Mouse (Mus musculus): ENCODE results near the gene Ccl7.
A peak's percentile ranks its signal among the peaks of the same experiment; 100 is the strongest.

Gene Ccl7

GRCm38 (mm10) chr11:82035356-82035755 is 10.2 kb upstream of the Ccl7 start, which contains the start of gene Ccl2:
Gene Ccl2 (plus strand): TSS chr11:82035571.
- peak; percentile 51 for DNase-seq (ENCODE audit: low spot score)

DNA sequence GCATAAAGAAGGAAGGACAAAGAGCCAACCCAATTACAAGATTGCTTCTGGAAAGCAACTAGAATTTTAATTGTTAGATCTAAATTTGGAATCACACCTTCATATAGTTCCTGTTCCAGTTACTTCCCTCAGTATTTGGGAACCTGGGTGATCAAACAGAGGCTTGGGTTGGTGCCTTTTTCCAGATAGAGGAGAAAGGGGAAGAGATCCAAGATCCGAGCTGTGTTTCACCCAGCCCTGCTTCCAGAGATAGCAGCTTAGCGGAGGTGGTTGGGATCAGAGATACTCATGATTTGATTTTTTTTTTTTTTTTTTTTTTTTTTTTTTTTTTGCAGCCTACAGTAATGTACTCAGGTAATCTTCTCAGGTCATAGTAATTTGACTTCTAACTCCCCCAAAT is 9.7 kb upstream of the Ccl7 start:
- no peak for DNase-seq (ENCODE audit: low spot score)

GRCm38 (mm10) chr11:82038535-82038934 is 7.0 kb upstream of the Ccl7 start, which contains the start of gene Gm17268:
Gene Gm17268 (minus strand): TSS chr11:82038562.
- no peak for DNase-seq (ENCODE audit: low spot score)

DNA sequence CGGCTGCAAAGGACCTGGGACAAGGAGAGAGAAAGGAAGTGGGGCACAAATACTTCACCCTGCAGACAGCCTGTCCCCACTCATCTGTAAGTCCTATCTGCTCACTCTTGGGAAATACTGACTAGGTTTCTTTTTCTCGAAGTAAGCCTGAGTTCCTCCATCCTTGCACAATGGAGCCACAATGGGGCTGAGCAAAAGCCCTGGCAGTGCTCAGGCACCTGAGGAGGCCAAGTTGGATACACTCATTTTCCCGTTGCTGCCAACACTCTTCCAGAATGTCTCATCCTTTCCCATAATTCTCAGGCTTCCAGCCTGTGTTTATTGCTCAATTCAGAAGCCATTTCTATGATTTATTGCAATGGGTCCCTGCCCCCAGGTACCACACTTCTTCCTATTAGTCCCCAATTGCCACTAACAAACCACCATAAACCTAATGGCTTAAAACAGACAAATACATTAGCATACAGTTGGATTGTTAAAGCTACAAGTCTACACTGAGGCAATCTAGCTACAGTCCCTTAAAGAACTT is 6.3 kb upstream of the Ccl7 start:
- DNase-seq (ENCODE audit: low spot score): no peak

DNA sequence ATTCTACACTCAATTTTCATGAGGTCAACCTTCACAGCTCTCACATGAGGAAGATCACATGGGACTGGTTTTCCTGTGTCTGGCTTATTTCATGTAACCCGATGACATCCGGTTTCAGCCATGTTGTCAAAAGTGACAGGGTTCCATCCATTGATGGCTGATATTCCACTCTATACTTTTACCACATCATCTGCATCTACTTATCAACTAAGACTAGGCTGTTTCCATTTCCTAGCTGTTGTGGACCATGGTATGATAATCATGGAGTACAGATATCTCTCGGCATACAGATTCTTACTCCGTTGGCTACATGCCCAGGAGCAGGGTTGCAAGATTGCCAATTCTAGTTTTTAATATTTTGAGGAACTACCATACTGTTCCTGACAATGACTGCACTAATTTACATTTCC is 3.8 kb upstream of the Ccl7 start:
- no peak for DNase-seq (ENCODE audit: low spot score)

GRCm38 (mm10) chr11:82047746-82048415 is 2.4 kb downstream of the Ccl7 start:
- no peak for DNase-seq (ENCODE audit: low spot score)

DNA sequence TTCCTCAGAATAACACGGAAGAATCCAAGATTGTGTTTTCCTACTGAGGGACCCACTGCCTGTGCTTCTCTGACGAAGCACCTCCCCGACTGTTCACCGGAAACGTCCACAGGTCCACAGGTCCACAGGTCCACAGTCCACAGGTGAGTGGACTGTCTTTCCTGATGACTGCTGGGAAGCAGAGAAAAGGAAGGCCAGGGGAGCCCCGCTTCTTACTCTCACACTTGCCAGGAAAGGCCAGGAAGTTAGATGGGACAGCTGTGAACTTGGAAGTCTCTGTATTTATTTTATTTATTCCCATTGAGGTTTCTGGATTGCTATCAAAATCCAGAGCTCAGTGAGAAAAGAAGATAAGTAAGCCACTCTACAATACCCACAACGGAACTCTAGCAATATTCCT is 8.3 kb downstream of the Ccl7 start:
- DNase-seq (ENCODE audit: low spot score): no peak

GRCm38 (mm10) chr11:82057646-82058045 is 12.1 kb downstream of the Ccl7 start, which contains the start of gene Ccl11:
Gene Ccl11 (plus strand): TSS chr11:82057823.
- no peak for DNase-seq (ENCODE audit: low spot score)

DNA sequence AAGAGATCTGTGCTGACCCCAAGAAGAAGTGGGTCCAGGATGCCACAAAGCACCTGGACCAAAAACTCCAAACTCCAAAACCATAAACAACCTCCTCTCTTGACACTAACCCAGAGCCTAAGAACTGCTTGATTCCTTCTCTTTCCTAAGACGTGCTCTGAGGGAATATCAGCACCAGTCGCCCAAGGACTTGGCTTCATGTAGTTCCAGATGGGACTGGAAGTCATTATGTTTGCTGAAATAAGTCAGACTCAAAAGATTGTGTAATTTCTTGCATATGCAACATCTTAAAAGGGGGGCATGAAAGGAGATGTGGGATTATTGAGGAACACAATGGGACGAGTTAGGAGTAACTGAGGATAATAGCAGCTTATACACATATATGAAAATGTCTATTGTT is 16.7 kb downstream of the Ccl7 start:
- DNase-seq (ENCODE audit: low spot score): no peak

GRCm38 (mm10) chr11:82063454-82063853 is 17.9 kb downstream of the Ccl7 start:
- DNase-seq (ENCODE audit: low spot score): no peak

DNA sequence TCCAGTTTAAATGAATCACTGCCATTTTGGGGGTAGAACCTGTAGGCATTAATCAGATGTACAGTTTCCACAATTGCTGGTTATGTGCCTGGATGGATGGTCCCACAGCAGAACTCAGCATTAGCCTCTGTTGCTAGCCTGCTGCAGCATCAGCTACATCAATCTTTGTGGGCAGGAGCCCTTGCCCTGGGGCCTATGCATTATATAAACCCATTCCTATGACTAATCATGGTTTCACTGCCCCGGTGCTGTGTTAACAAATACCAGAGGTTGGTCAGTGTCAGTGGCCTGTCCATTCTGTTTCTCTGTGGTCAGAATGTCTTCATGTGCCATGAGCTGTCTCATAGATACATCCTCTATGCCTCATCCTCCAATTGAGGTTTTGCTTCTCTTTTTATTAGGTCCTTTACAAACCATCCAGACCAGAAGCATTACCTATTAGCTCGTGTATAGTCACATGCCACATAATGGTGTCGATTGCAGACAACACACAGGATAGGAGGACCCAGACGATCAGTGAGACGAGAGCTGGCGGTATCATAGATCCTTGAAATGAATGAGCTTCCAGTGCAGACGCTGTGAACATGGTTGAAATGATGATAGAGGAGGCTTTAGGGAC is 21.6 kb downstream of the Ccl7 start:
- no peak for DNase-seq (ENCODE audit: low spot score)

DNA sequence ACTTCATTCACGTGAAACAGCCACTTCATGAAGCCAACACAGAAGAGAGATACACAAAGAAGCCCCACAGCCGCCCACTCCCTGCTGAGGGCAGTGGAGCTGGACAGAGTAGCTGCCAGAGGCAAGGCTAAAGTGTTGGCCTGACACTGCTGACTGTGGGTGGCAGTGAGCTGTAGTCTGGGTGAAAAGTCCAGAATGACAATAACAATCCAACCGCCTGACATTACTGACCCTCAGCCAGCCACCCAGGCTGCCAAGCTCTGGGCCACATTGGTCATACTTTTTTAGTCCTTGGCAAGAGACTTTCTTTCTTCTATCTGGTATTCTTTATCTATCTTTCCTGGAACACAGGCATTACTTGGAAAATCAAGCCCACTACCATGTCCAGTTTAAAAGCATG is 25.6 kb downstream of the Ccl7 start:
- DNase-seq (ENCODE audit: low spot score): no peak

GRCm38 (mm10) chr11:82072374-82072773 is 26.9 kb downstream of the Ccl7 start:
- no peak for DNase-seq (ENCODE audit: low spot score)

DNA sequence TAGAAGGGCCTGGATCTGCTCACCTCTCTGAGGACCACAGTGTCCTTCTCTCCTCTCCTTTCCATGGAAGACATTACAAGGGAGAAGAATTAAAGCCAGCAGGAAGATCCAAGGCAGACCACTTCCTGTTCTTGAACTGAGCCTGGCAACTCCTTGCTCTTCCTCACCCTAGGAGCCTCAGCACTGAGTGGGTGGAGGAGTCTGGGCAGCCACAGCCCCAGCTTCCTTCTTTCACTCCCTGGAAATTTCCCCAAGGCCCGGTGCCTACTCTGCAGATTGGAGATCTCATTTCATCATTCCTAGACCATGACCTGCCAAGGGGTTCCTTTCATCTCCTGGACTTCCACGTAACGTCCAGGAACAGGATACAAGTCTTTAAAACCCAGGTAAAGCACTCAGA is 27.5 kb downstream of the Ccl7 start:
- no peak for DNase-seq (ENCODE audit: low spot score)

GRCm38 (mm10) chr11:82073686-82074085 is 28.2 kb downstream of the Ccl7 start:
- no peak for DNase-seq (ENCODE audit: low spot score)

DNA sequence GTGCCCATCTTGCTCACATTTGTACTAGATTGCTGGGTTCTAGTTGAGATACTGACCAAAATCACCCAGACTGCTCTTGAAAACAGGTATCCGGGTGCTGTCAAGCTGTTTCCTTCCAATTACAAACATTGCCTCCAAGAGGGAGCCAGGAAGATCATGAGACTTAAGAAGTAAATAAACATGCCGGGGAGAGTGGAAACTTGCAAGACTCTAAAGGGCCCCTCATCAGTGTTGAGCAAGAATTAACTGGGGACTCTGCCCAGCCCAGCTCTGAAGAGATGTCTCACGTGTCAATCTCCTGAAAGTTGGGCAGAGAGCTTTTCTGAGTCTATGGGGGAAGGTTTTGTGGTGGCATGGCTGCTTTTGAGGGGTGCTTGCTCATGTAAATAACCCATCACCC is 31.5 kb downstream of the Ccl7 start:
- no peak for DNase-seq (ENCODE audit: low spot score)

- no peak for DNase-seq (ENCODE audit: low spot score)
These were observed 32.7 kb downstream of the Ccl7 start for GRCm38 (mm10) chr11:82078136-82078730.

DNA sequence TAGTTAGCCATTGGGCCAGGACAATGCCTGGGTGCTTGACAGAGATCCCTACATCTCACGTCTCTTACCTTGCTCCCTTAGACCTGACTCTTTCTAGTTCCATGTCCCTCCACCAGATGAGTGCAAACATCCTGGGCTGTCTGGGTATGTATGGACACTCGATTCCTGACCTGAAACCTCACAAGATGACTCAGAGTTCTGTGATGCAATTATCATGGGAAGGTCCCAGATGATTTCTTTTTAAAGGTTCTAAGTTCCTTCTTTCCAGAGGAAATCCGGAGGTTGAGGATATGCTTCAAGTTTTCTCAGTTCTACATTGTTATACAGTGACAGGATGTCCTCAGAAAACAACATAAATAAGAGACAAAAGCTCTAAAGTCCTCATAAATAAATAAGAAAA is 35.4 kb downstream of the Ccl7 start:
- DNase-seq (ENCODE audit: low spot score): no peak

DNA sequence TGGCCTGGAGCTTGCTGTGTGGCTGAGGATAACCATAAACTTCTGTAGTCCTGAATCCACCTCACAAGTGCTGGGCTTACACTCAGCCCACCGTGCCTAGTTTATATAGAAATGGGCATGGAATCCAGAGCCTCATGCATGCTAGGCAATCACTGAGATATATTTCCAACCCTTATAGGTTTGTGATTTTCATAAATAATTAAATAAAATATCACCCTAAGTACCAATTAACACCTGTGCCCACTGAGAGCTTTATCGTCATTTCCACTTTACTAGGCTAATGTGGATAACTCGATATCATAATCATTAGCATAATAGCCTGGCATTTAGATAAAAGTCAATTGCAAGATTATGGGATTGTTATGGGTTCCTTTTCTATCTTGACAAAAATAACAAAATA is 38.8 kb downstream of the Ccl7 start:
- DNase-seq (ENCODE audit: low spot score): no peak

All from ovary, adult 18-20 months (tissue).